Mouse (Mus musculus) intestine, embryonic 14.5 days (tissue): Measurements from ENCODE around the gene Gm37240. TPM values are rescaled to one million over a fixed set of nuclear protein-coding genes. Genes with fewer than 3 reads are reported as not detected.
A peak's percentile ranks its signal among the peaks of the same experiment; 100 is the strongest.
"Not testable (repeated sequence)": the region's sequence is repeated elsewhere in the genome, so short reads cannot be mapped to it uniquely, and the experiment has no call there.

Source experiments
- ATAC-seq: fragments of 200-750 bp; cut with Nextera tagmentation; replicated peaks from 2 replicates; pipeline ENCODE4 v1.8.0; 2017; ENCODE audit warnings: low read depth, moderate number of reproducible peaks, moderate TSS enrichment, moderate library complexity; ENCODE audit not compliant: low FRiP score, low TSS enrichment
- DNase-seq: peaks from one replicate; pipeline ENCODE4 v3.0.0-alpha.2; 2018; ENCODE audit warnings: low spot score
- H3K27ac ChIP-seq: fragments of 300-500 bp; sonication (generic); 2 replicates; pipeline ENCODE4 v1.5.1; 2014; ENCODE audit warnings: low read depth, mild to moderate bottlenecking, control low read depth
- H3K27me3 ChIP-seq: fragments of 300-500 bp; sonication (generic); replicated peaks from 2 replicates; pipeline ENCODE4 v1.6.1; 2014; ENCODE audit warnings: low read length, control low read depth; ENCODE audit not compliant: control insufficient read depth, insufficient read depth
- H3K36me3 ChIP-seq: fragments of 300-500 bp; sonication (generic); 2 replicates; pipeline ENCODE4 v1.6.1; 2014; ENCODE audit warnings: low read length, control low read depth; ENCODE audit not compliant: control insufficient read depth, insufficient read depth
- H3K4me1 ChIP-seq: fragments of 300-500 bp; sonication (generic); replicated peaks from 2 replicates; pipeline ENCODE4 v1.6.1; 2014; ENCODE audit warnings: low read length, control low read depth, mixed read lengths; ENCODE audit not compliant: control insufficient read depth, insufficient read depth
- H3K4me2 ChIP-seq: fragments of 300-500 bp; sonication (generic); 2 replicates; pipeline ENCODE4 v1.6.1; 2014; ENCODE audit warnings: low read length
- H3K4me3 ChIP-seq: fragments of 300-500 bp; sonication (generic); 2 replicates; pipeline ENCODE4 v1.5.1; 2014; ENCODE audit warnings: low read depth, low read length, control low read depth, mixed read lengths
- H3K9ac ChIP-seq: fragments of 300-500 bp; sonication (generic); 2 replicates; pipeline ENCODE4 v1.6.1; 2014; ENCODE audit warnings: mild to moderate bottlenecking, low read length
- H3K9me3 ChIP-seq: fragments of 300-500 bp; sonication (generic); 2 replicates; pipeline ENCODE4 v1.6.1; 2016; ENCODE audit warnings: low read length, control low read depth; ENCODE audit not compliant: control insufficient read depth
- WGBS: fragments of 180-500 bp; shearing (Covaris S2); extraction: QIAGEN DNeasy Blood & Tissue Kit; methylation state at CpG from one replicate; pipeline ENCODE4 v1.1.7; 2014; 5-methylcytosine and 5-hydroxymethylcytosine counted together
- polyA plus RNA-seq: library from polyadenylated mRNA; unstranded; fragments of >200 nt; fragmentation: Nextera tagmentation; extraction: Ambion mirVana; gene quantifications from 2 replicates; pipeline ENCODE4 v1.2.1, GENCODE M21; 2014

The Gm37240 gene
- polyA plus RNA-seq, 1 experiment from 2014 or later: 5.3 TPM

GRCm38 (mm10) chr3:85923343-85923742, 36.0 kb upstream of the Gm37240 start:
- Histone ChIP-seq H3K9me3 (no peaks in the 10 kb centered on the region), H3K9ac (no peak overlapping the region), H3K4me1 (peaks cover 5% of the 10 kb centered on the region; the same call in 1 of the 2 replicates), H3K27me3 (no peaks in the 10 kb centered on the region), H3K4me3 (no peak overlapping the region), H3K36me3 (no peaks in the 10 kb centered on the region), H3K27ac (no peak overlapping the region), H3K4me2 (no peak overlapping the region)
- 83% methylated on average over 8 of the region's 8 CpGs for WGBS
- DNase-seq (peak; percentile 50), ATAC-seq (no peak)

GRCm38 (mm10) chr3:85922331-85922730, 35.0 kb upstream of the Gm37240 start:
- Histone ChIP-seq H3K4me3 (no peak overlapping the region), H3K27me3 (no peaks in the 10 kb centered on the region), H3K4me1 (peaks cover 5% of the 10 kb centered on the region; the same call in 1 of the 2 replicates), H3K36me3 (no peaks in the 10 kb centered on the region), H3K4me2 (no peak overlapping the region), H3K9me3 (no peaks in the 10 kb centered on the region), H3K9ac (no peak overlapping the region), H3K27ac (no peak overlapping the region)
- DNase-seq (no peak), ATAC-seq (no peak)
- WGBS: 60% methylated on average over 3 of the region's 3 CpGs

- not testable (repeated sequence) for H3K4me3 ChIP-seq
Observed at GRCm38 (mm10) chr3:85920671-85921070, 33.4 kb upstream of the Gm37240 start.

GRCm38 (mm10) chr3:85917600-85917999, 30.3 kb upstream of the Gm37240 start:
- ATAC-seq (no peak), DNase-seq (peak; percentile 54)
- Histone ChIP-seq H3K36me3 (no peaks in the 10 kb centered on the region), H3K27me3 (no peaks in the 10 kb centered on the region), H3K9ac (no peak overlapping the region), H3K4me1 (no peaks in the 10 kb centered on the region), H3K9me3 (no peaks in the 10 kb centered on the region), H3K27ac (no peak overlapping the region), H3K4me3 (no peak overlapping the region), H3K4me2 (no peak overlapping the region)
- 14% methylated on average over 4 of the region's 4 CpGs for WGBS

More at GRCm38 (mm10) chr3:85920671-85921070, 33.4 kb upstream of the Gm37240 start:
- H3K4me1 ChIP-seq, H3K27me3 ChIP-seq, H3K4me2 ChIP-seq, H3K9me3 ChIP-seq, DNase-seq, H3K27ac ChIP-seq, H3K9ac ChIP-seq, H3K36me3 ChIP-seq, ATAC-seq: not testable (repeated sequence)
- 85% methylated on average over 2 of the region's 2 CpGs for WGBS

GRCm38 (mm10) chr3:85914806-85915205, 27.5 kb upstream of the Gm37240 start:
- DNase-seq (no peak), ATAC-seq (no peak)
- no peak overlapping the region for H3K4me3 ChIP-seq
- no peak overlapping the region for H3K4me2 ChIP-seq
- no peaks in the 10 kb centered on the region for H3K27me3 ChIP-seq
- no peaks in the 10 kb centered on the region for H3K36me3 ChIP-seq
- no peak overlapping the region for H3K9ac ChIP-seq
- WGBS: 91% methylated on average over 6 of the region's 6 CpGs
- no peaks in the 10 kb centered on the region for H3K9me3 ChIP-seq
- H3K4me1 ChIP-seq: no peaks in the 10 kb centered on the region
- H3K27ac ChIP-seq: no peak overlapping the region

- Histone ChIP-seq H3K9ac (no peak overlapping the region), H3K4me3 (no peak overlapping the region), H3K4me2 (no peak overlapping the region), H3K4me1 (no peaks in the 10 kb centered on the region), H3K36me3 (no peaks in the 10 kb centered on the region), H3K27me3 (no peaks in the 10 kb centered on the region), H3K9me3 (no peaks in the 10 kb centered on the region), H3K27ac (no peak overlapping the region)
- DNase-seq (no peak), ATAC-seq (no peak)
- WGBS: 83% methylated on average over 7 of the region's 7 CpGs
Observed at GRCm38 (mm10) chr3:85907136-85907535, 19.8 kb upstream of the Gm37240 start.

GRCm38 (mm10) chr3:85904371-85904770, 17.1 kb upstream of the Gm37240 start:
- no peaks in the 10 kb centered on the region for H3K4me1 ChIP-seq
- H3K4me3 ChIP-seq: no peak overlapping the region
- DNase-seq: no peak
- no peaks in the 10 kb centered on the region for H3K9me3 ChIP-seq
- no peak overlapping the region for H3K27ac ChIP-seq
- no peaks in the 10 kb centered on the region for H3K36me3 ChIP-seq
- no peaks in the 10 kb centered on the region for H3K27me3 ChIP-seq
- no peak overlapping the region for H3K4me2 ChIP-seq
- ATAC-seq: no peak
- no peak overlapping the region for H3K9ac ChIP-seq

- ATAC-seq (no peak), DNase-seq (no peak)
- Histone ChIP-seq H3K4me3 (no peak overlapping the region), H3K27ac (no peak overlapping the region), H3K36me3 (no peaks in the 10 kb centered on the region), H3K9me3 (no peaks in the 10 kb centered on the region), H3K4me2 (no peak overlapping the region), H3K4me1 (no peaks in the 10 kb centered on the region), H3K27me3 (no peaks in the 10 kb centered on the region), H3K9ac (no peak overlapping the region)
- WGBS: 90% methylated on average over 5 of the region's 5 CpGs
Observed at GRCm38 (mm10) chr3:85895020-85895419, 7.7 kb upstream of the Gm37240 start.

GRCm38 (mm10) chr3:85891571-85891970, 4.3 kb upstream of the Gm37240 start:
- no peak overlapping the region for H3K9ac ChIP-seq
- no peak overlapping the region for H3K4me3 ChIP-seq
- H3K27me3 ChIP-seq: no peaks in the 10 kb centered on the region
- H3K4me2 ChIP-seq: no peak overlapping the region
- DNase-seq (no peak), ATAC-seq (no peak)
- peaks cover 6% of the 10 kb centered on the region for H3K4me1 ChIP-seq
- no peaks in the 10 kb centered on the region for H3K36me3 ChIP-seq
- H3K27ac ChIP-seq: no peak overlapping the region
- H3K9me3 ChIP-seq: no peaks in the 10 kb centered on the region
- 76% methylated on average over 1 of the region's 1 CpGs for WGBS
